Mouse (Mus musculus) retina, postnatal 7 days (tissue): ENCODE measurements around the gene Gm4513.
"Not testable (repeated sequence)": the region's sequence is repeated elsewhere in the genome, so short reads cannot be mapped to it uniquely, and the experiment has no call there.

Experiments
- DNase-seq: peaks from one replicate; pipeline ENCODE4 v3.0.0-alpha.2; 2012; ENCODE audit warnings: low read depth, low spot score

The Gm4513 gene

DNA sequence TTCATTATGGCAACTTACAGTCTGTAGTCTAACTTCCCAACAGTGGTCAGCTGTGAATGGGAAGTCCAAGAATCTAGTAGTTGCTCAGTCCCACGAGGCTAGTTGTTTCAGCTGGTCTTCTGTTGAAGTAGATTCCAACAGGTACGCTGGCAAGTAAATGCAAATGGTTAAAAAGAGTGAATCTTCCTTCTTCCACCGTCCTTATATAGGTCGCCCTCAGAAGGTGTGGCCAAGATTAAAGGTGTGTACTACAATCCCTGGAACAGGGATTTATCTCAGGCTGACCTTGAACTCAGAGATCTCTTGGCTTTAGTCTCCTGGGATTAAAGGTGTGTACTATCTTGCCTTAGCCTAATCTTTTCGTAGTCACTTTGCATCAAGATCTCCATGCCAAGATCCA, at the start of gene Gm4513:
TSS of gene Gm4513 (minus strand) at position 101 of the 400 bp plus-strand sequence.
- DNase-seq: not testable (repeated sequence)

DNA sequence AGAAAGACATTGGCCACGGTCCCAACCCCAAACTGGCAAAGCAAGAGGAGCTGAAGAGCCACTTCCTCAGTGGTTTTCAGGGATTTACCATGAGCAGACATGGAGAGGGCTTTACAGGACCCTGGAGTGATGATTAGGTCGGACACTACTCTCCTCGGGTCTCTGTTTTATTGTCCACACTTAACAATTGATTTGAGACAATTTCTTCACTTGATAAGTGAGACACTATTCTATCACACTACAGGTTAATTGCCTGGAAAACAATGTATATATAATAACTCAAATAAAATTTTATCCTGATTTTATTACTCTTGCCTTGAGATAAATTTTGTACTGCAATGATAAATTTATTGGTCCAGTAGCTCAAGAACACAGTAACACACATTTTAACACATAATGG, 22.7 kb downstream of the Gm4513 start, which contains the start of gene Gm4141:
TSS of gene Gm4141 (minus strand) at position 101 of the 400 bp plus-strand sequence.
- DNase-seq: not testable (repeated sequence)

DNA sequence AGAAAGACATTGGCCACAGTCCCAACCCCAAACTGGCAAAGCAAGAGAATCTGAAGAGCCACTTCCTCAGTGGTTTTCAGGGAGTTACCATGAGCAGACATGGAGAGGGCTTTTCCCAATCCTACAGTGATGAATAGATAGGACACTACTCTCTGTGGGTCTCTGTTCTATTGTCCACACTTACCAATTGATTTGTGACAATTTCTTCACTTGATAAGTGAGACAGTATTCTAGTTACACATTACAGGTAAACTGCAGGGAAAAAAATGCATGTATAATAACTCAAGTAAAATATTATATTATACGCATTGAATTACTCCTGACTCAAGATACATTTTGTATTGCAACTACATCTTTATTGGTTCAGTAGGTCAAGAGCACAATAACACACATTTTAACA, 53.2 kb downstream of the Gm4513 start, which contains the start of gene Gm5726:
TSS of gene Gm5726 (minus strand) at position 101 of the 400 bp plus-strand sequence.
- DNase-seq: not testable (repeated sequence)
